Mouse (Mus musculus) heart, adult 2 months (tissue): ENCODE data around the gene Nfkbiz.

Source experiments
- CTCF ChIP-seq: fragments of 200-600 bp; IDR thresholded peaks from 2 replicates; pipeline ENCODE4 v1.8.1; 2022; ENCODE audit warnings: antibody characterized with exemption, mild to moderate bottlenecking, moderate library complexity
- EP300 ChIP-seq: fragments of 200-500 bp; IDR thresholded peaks from 2 replicates; pipeline ENCODE4 v1.6.1; 2011; ENCODE audit warnings: low read depth, low read length, control low read depth; ENCODE audit not compliant: insufficient read depth

GRCm38 (mm10) chr16:55789291-55789690, 49.4 kb downstream of the Nfkbiz start:
- TF ChIP-seq CTCF, result no peak
- TF ChIP-seq EP300, result no peak
